Mouse (Mus musculus) gastrocnemius, postnatal 10 days (tissue): ENCODE results near the gene Vps50. TPM values are rescaled to one million over a fixed set of nuclear protein-coding genes. Genes with fewer than 3 reads are reported as not detected.

ENCODE experiments used
- total RNA-seq, 2 experiments: library from RNA; stranded (reverse); gene quantifications; 2 replicates each; pipeline ENCODE4 v1.2.3; 2021

Vps50 gene
- total RNA-seq, 2 experiments from 2014 or later, result 15.9 to 17.3 TPM

Other genes with a start within 250 kb of the Vps50 start
- gene Samd9l, start 98.8 kb upstream of the Vps50 start, total RNA-seq, result 1 to 10 TPM; 6.3 to 7.9 TPM
- gene Hepacam2, start 84 bp upstream of the Vps50 start, total RNA-seq, result not detected